Mouse (Mus musculus): ENCODE data around the gene Pja2.

DNA sequence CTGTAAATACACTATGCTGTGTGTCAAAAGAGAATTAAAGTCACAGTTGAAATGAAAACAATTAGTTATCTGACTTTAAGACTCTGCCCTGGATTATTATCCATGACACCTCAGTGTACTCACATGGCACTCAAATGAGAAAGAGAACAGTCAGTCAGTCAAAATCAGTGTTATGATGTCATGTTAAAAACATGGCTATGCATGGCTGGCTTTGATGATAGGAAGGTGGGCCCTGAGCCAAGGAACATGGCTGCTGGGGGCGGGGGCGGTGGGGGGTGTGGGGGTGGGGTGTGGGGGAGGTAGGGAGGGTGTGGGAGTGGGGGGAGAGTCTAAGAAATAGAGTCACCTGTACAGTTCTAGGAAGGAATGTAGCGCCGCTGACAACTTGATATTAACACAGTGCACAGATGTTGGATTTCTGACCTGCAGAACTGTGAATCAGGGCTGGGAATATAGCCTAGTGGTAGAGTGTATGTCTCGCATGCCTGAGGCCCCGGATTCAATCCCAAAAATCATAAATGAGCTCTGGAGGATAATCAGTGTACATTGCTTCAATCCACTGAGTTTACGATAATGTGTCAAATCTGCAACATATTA lies 13.0 kb upstream of the Pja2 start:
- TF ChIP-seq CTCF (IDR thresholded peaks at IDR 0.05), result no peak
- no peak for TF ChIP-seq EP300 (IDR thresholded peaks at IDR 0.05)
